Mouse (Mus musculus) spleen, postnatal 0 days (tissue): ENCODE measurements around the gene Tmed10. TPM values are rescaled to one million over a fixed set of nuclear protein-coding genes. Genes with fewer than 3 reads are reported as not detected.

Source experiments
- polyA plus RNA-seq: library from polyadenylated mRNA; unstranded; fragments of >200 nt; fragmentation: Nextera tagmentation; extraction: Ambion mirVana; gene quantifications from 2 replicates; pipeline ENCODE4 v1.2.1, GENCODE M21; 2015

The Tmed10 gene
- polyA plus RNA-seq: 185 and 187 TPM in 2 replicates

DNA sequence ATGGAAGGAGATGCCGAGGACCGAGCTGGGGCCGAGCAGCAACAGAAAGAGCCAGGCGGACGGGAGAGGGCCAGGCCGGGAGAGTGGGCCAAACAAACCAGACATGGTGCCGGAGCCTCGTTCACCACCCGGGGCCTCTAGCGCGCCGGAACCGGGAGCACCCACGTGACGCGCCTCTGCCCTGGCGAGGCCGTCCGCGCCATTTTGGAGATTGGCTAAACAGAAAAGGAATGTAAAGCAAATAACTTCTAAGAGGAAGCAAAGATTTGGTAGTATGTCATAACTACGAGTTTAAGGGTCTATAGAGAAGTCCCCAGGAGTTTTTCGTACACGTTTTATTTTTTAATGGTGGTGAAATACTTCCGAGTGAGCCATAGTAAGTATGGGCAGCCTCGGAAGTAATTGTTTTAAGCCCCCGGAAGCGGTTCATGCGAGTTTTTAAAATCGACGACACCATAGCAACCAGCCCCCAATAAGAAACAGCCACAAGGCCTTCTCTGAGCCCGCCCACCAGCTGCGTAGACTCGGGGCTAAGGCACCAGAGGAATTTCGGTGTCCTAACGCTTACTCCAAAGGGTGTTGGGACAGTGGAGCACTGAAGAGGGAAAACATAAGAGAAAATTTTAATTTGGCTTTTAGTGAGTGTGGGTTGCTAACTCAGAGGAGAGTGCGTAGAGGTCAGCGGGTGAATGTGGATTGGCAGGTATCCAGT lies at the start of gene Tmed10:
Tmed10 (minus strand) TSS at position 287 of the 712 bp plus-strand sequence.

GRCm38 (mm10) chr12:85339243-85339729 lies 35.4 kb downstream of the Tmed10 start, which contains the start of gene Nek9:
Gene Nek9, minus strand, starts transcription at chr12:85339362.

Other genes starting within 250 kb of the Tmed10 start
- gene Rps6kl1, start 223.6 kb downstream of the Tmed10 start, polyA plus RNA-seq: 0.41 and 0.55 TPM in 2 replicates
- gene Pgf, start 197.1 kb downstream of the Tmed10 start, polyA plus RNA-seq: 1.6 and 2.3 TPM in 2 replicates
- 49.3 and 50.6 TPM in 2 replicates for gene Eif2b2, start 155.4 kb downstream of the Tmed10 start, polyA plus RNA-seq
- gene Mlh3, start 104.2 kb downstream of the Tmed10 start, polyA plus RNA-seq: 3.1 and 3.9 TPM in 2 replicates
- gene Acyp1, start 86.4 kb downstream of the Tmed10 start, polyA plus RNA-seq: 68.7 and 76.7 TPM in 2 replicates
- gene Zc2hc1c, start 86.3 kb downstream of the Tmed10 start, polyA plus RNA-seq: 1.9 and 2.2 TPM in 2 replicates
- 8.3 and 10.0 TPM in 2 replicates for gene Nek9, start 35.5 kb downstream of the Tmed10 start, polyA plus RNA-seq
- gene Fos, start 99.0 kb upstream of the Tmed10 start, polyA plus RNA-seq: 2.8 and 3.6 TPM in 2 replicates
- 0.82 and 1.2 TPM in 2 replicates for gene Jdp2, start 224.2 kb upstream of the Tmed10 start, polyA plus RNA-seq